Mouse (Mus musculus) cerebellum, postnatal 14 days (tissue): ENCODE measurements at regions not wholly inside any gene's neighbourhood (a gene's known extent, or its start where the extent isn't known, plus 50 kb on each side); places are given as distances from the start of the nearest gene placed in this dataset.
A peak's percentile ranks its signal among the peaks of the same experiment; 100 is the strongest.

Source experiments
- DNase-seq, 2 experiments: peaks; one replicate each; pipeline ENCODE4 v3.0.0; 2021; ENCODE audit warnings: mixed read lengths in 2 of 2

DNA sequence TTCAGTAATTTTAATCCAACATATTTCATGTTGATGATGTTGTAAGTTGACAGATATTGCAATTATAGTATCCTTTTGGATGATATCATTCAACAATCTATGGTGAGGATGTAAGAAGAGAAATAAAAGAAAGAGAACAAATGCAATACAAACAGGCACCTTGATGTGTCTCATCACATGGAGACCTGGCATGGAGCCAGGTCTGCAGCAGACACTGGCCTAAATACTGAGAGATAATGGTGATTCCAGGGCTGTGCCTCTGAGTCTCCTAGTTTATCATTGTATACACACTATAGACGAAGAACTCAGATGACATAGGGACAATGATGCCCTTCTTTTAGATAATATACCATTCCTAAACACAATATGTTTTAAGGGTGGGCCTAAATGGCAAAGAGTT, 1068.5 kb upstream of the Klhl29 start:
- DNase-seq: peak; percentile 42 to 44

GRCm38 (mm10) chr12:6417804-6418203, 1042.3 kb upstream of the Klhl29 start:
- peak; percentile 75 to 89 for DNase-seq

GRCm38 (mm10) chr12:6400591-6400990, 1025.1 kb upstream of the Klhl29 start:
- no peak for DNase-seq

GRCm38 (mm10) chr12:6381833-6382232, 1006.4 kb upstream of the Klhl29 start:
- no peak for DNase-seq

- no peak for DNase-seq
Observed at GRCm38 (mm10) chr12:6367611-6368010, 992.1 kb upstream of the Klhl29 start.
